Mouse (Mus musculus): ENCODE data around the gene Sult1d1. TPM values are rescaled to one million over a fixed set of nuclear protein-coding genes. Genes with fewer than 3 reads are reported as not detected.
"Not testable (repeated sequence)": the region's sequence is repeated elsewhere in the genome, so short reads cannot be mapped to it uniquely, and the experiment has no call there.

Gene Sult1d1
- polyA plus RNA-seq, 1 experiment: 1.3 TPM

- TF ChIP-seq POLR2A (IDR thresholded peaks at IDR 0.05; ENCODE audit: borderline replicate concordance, extremely low read depth, low read depth, low read length) (no peak), CTCF (IDR thresholded peaks at IDR 0.05; ENCODE audit: insufficient read depth, low read length) (no peak)
- WGBS: 68% methylated on average over 6 of the region's 6 CpGs
- Histone ChIP-seq H3K4me3 (replicated peaks; ENCODE audit: extremely low read depth, low read depth, low read length) (no peak overlapping the region), H3K4me1 (ENCODE audit: control insufficient read depth, insufficient read depth, low read length) (no peaks in the 10 kb centered on the region)
- no peak for DNase-seq
Measured at GRCm38 (mm10) chr5:87572781-87573180, 4.0 kb upstream of the Sult1d1 start.

GRCm38 (mm10) chr5:87567306-87567705 is 1.5 kb downstream of the Sult1d1 start:
- TF ChIP-seq CTCF (IDR thresholded peaks at IDR 0.05; ENCODE audit: insufficient read depth, low read length) (no peak), POLR2A (IDR thresholded peaks at IDR 0.05; ENCODE audit: borderline replicate concordance, extremely low read depth, low read depth, low read length) (no peak)
- DNase-seq: no peak
- no peaks in the 10 kb centered on the region for H3K4me1 ChIP-seq (ENCODE audit: control insufficient read depth, insufficient read depth, low read length)
- H3K4me3 ChIP-seq (replicated peaks; ENCODE audit: extremely low read depth, low read depth, low read length): no peak overlapping the region
- 67% methylated on average over 1 of the region's 1 CpGs for WGBS

GRCm38 (mm10) chr5:87562966-87563365 is 5.9 kb downstream of the Sult1d1 start:
- Histone ChIP-seq H3K4me1 (ENCODE audit: control insufficient read depth, insufficient read depth, low read length) (no peaks in the 10 kb centered on the region), H3K4me3 (replicated peaks; ENCODE audit: extremely low read depth, low read depth, low read length) (no peak overlapping the region)
- no peak for DNase-seq
- TF ChIP-seq CTCF (IDR thresholded peaks at IDR 0.05; ENCODE audit: insufficient read depth, low read length) (no peak), POLR2A (IDR thresholded peaks at IDR 0.05; ENCODE audit: borderline replicate concordance, extremely low read depth, low read depth, low read length) (no peak)

GRCm38 (mm10) chr5:87562526-87562925 is 6.3 kb downstream of the Sult1d1 start:
- TF ChIP-seq CTCF (IDR thresholded peaks at IDR 0.05; ENCODE audit: insufficient read depth, low read length) (no peak), POLR2A (IDR thresholded peaks at IDR 0.05; ENCODE audit: borderline replicate concordance, extremely low read depth, low read depth, low read length) (no peak)
- no peak for DNase-seq
- H3K4me3 ChIP-seq (replicated peaks; ENCODE audit: extremely low read depth, low read depth, low read length): no peak overlapping the region
- 53% methylated on average over 4 of the region's 4 CpGs for WGBS
- no peaks in the 10 kb centered on the region for H3K4me1 ChIP-seq (ENCODE audit: control insufficient read depth, insufficient read depth, low read length)

GRCm38 (mm10) chr5:87560145-87560544 is 8.7 kb downstream of the Sult1d1 start:
- no peak overlapping the region for H3K4me3 ChIP-seq (replicated peaks; ENCODE audit: extremely low read depth, low read depth, low read length)
- WGBS: 62% methylated on average over 5 of the region's 5 CpGs
- TF ChIP-seq CTCF (IDR thresholded peaks at IDR 0.05; ENCODE audit: insufficient read depth, low read length) (no peak), POLR2A (IDR thresholded peaks at IDR 0.05; ENCODE audit: borderline replicate concordance, extremely low read depth, low read depth, low read length) (no peak)
- H3K4me1 ChIP-seq (ENCODE audit: control insufficient read depth, insufficient read depth, low read length): no peaks in the 10 kb centered on the region
- DNase-seq: no peak

GRCm38 (mm10) chr5:87550935-87551334 is 17.9 kb downstream of the Sult1d1 start:
- WGBS: 48% methylated on average over 1 of the region's 1 CpGs
- TF ChIP-seq CTCF (IDR thresholded peaks at IDR 0.05; ENCODE audit: insufficient read depth, low read length): no peak
- no peak for TF ChIP-seq POLR2A (IDR thresholded peaks at IDR 0.05; ENCODE audit: borderline replicate concordance, extremely low read depth, low read depth, low read length)
- no peak for DNase-seq
- Histone ChIP-seq H3K4me1 (ENCODE audit: control insufficient read depth, insufficient read depth, low read length) (no peaks in the 10 kb centered on the region), H3K4me3 (replicated peaks; ENCODE audit: extremely low read depth, low read depth, low read length) (no peak overlapping the region)

GRCm38 (mm10) chr5:87538111-87538510 is 30.7 kb downstream of the Sult1d1 start, which contains the start of gene Sult1b1:
Gene Sult1b1, minus strand, starts transcription at chr5:87538195.
- Histone ChIP-seq H3K4me3 (replicated peaks; ENCODE audit: extremely low read depth, low read depth, low read length) (no peak within 1 kb of the TSS), H3K4me1 (ENCODE audit: control insufficient read depth, insufficient read depth, low read length) (no peaks in the 10 kb centered on the region)
- DNase-seq: no peak
- 75% methylated on average over 2 of the region's 2 CpGs for WGBS
- TF ChIP-seq POLR2A (IDR thresholded peaks at IDR 0.05; ENCODE audit: borderline replicate concordance, extremely low read depth, low read depth, low read length): no peak
- no peak for TF ChIP-seq CTCF (IDR thresholded peaks at IDR 0.05; ENCODE audit: insufficient read depth, low read length)

GRCm38 (mm10) chr5:87535994-87536644 is 32.7 kb downstream of the Sult1d1 start:
- DNase-seq: no peak
- no peaks in the 10 kb centered on the region for H3K4me1 ChIP-seq (ENCODE audit: control insufficient read depth, insufficient read depth, low read length)
- WGBS: 76% methylated on average over 4 of the region's 4 CpGs
- no peak for TF ChIP-seq CTCF (IDR thresholded peaks at IDR 0.05; ENCODE audit: insufficient read depth, low read length)
- no peak overlapping the region for H3K4me3 ChIP-seq (replicated peaks; ENCODE audit: extremely low read depth, low read depth, low read length)

GRCm38 (mm10) chr5:87532288-87532687 is 36.5 kb downstream of the Sult1d1 start:
- no peak for DNase-seq
- 50% methylated on average over 2 of the region's 2 CpGs for WGBS
- TF ChIP-seq CTCF (IDR thresholded peaks at IDR 0.05; ENCODE audit: insufficient read depth, low read length) (no peak), POLR2A (IDR thresholded peaks at IDR 0.05; ENCODE audit: borderline replicate concordance, extremely low read depth, low read depth, low read length) (no peak)
- Histone ChIP-seq H3K4me3 (replicated peaks; ENCODE audit: extremely low read depth, low read depth, low read length) (no peak overlapping the region), H3K4me1 (ENCODE audit: control insufficient read depth, insufficient read depth, low read length) (no peaks in the 10 kb centered on the region)

- H3K4me3 ChIP-seq (replicated peaks; ENCODE audit: extremely low read depth, low read depth, low read length); DNase-seq; H3K4me1 ChIP-seq (ENCODE audit: control insufficient read depth, insufficient read depth, low read length): not testable (repeated sequence)
- 84% methylated on average over 2 of the region's 2 CpGs for WGBS
Measured at GRCm38 (mm10) chr5:87523561-87523960, 45.3 kb downstream of the Sult1d1 start.

All from lung, adult 2 months (tissue).